In genomic region chr16:36530566-36531552, GRCm38 (mm10) we compare ENCODE assay signal across 9 mouse cellular contexts. TPM values are rescaled to one million over a fixed set of nuclear protein-coding genes. Genes with fewer than 3 reads are reported as not detected.
DNase-seq lines count a peak whose midpoint lies in the region; ATAC-seq lines count a peak whose summit lies in the region.
"Had no signal": no experiment of that assay in that cellular context is flagged by ENCODE, and none has a peak within 500 bp of the region (broad histone marks: within the 10 kb centered on the region; RNA-seq: fewer than 3 reads in every experiment).

No protein-coding gene starts in this region.

- H3K4me3 ChIP-seq in kidney, embryonic 15.5 days (replicated peaks): no peak overlapping the region
- no peak overlapping the region for H3K4me3 ChIP-seq in forebrain, embryonic 14.5 days (ENCODE audit: low read depth, low read length)
- H3K4me3 ChIP-seq in midbrain, embryonic 10.5 days: no peak overlapping the region

- no peak overlapping the region for H3K9ac ChIP-seq in kidney, embryonic 15.5 days
- no peak overlapping the region for H3K9ac ChIP-seq in forebrain, embryonic 14.5 days (ENCODE audit: low read length)
- H3K9ac ChIP-seq: hindbrain, embryonic 14.5 days had no signal

- no peak overlapping the region for H3K4me2 ChIP-seq in kidney, embryonic 15.5 days
- H3K4me2 ChIP-seq in forebrain, embryonic 14.5 days (ENCODE audit: low read length): no peak overlapping the region
- H3K4me2 ChIP-seq: hindbrain, embryonic 14.5 days had no signal

- DNase-seq in kidney, adult 9 months: no peak
- peak; percentile 18 for DNase-seq in ES-CJ7 (ENCODE audit: low read depth, low spot score)
- DNase-seq in gastrocnemius, postnatal 14 days: peak; percentile 55
- DNase-seq in layer of hippocampus, postnatal 14 days (ENCODE audit: low spot score in 2 of 2): peak; percentile 10 to 33
- no peak for DNase-seq in forebrain, embryonic 14.5 days (ENCODE audit: low spot score)
- DNase-seq in midbrain, embryonic 10.5 days (ENCODE audit: low spot score): no peak
- DNase-seq in embryo, embryonic 10 days (ENCODE audit: low spot score): no peak

- no peaks in the 10 kb centered on the region for H3K36me3 ChIP-seq in kidney, embryonic 15.5 days
- H3K36me3 ChIP-seq in forebrain, embryonic 14.5 days (ENCODE audit: control insufficient read depth, insufficient read depth, low read length): no peaks in the 10 kb centered on the region
- no peaks in the 10 kb centered on the region for H3K36me3 ChIP-seq in midbrain, embryonic 10.5 days

- H3K9me3 ChIP-seq in kidney, embryonic 15.5 days (replicated peaks): no peaks in the 10 kb centered on the region
- H3K9me3 ChIP-seq in forebrain, embryonic 14.5 days (replicated peaks; ENCODE audit: control insufficient read depth, low read length): no peaks in the 10 kb centered on the region
- H3K9me3 ChIP-seq in midbrain, embryonic 10.5 days (replicated peaks): no peaks in the 10 kb centered on the region

- H3K27ac ChIP-seq in kidney, embryonic 15.5 days: 0 out of 2 replicates have a peak overlapping the region, but pooled peaks have one; percentile 41
- H3K27ac ChIP-seq in forebrain, embryonic 14.5 days (ENCODE audit: low read depth, low read length): no peak overlapping the region
- H3K27ac ChIP-seq in midbrain, embryonic 10.5 days (replicated peaks): no peak overlapping the region
- H3K27ac ChIP-seq: hindbrain, embryonic 14.5 days had no signal

- 69% methylated on average over 15 of the region's 15 CpGs for WGBS in kidney, embryonic 15.5 days
- WGBS in forebrain, embryonic 14.5 days: 78% methylated on average over 15 of the region's 15 CpGs
- 81% methylated on average over 15 of the region's 15 CpGs for WGBS in midbrain, embryonic 10.5 days

- no peaks in the 10 kb centered on the region for H3K27me3 ChIP-seq in kidney, embryonic 15.5 days
- H3K27me3 ChIP-seq in forebrain, embryonic 14.5 days (replicated peaks; ENCODE audit: control insufficient read depth, insufficient read depth, low read length): no peaks in the 10 kb centered on the region
- H3K27me3 ChIP-seq in midbrain, embryonic 10.5 days (ENCODE audit: low read depth, poor library complexity, severe bottlenecking): no peaks in the 10 kb centered on the region

- intact Hi-C loops in gastrocnemius, postnatal 14 days (cut with DNase I; ENCODE audit: low total_unique reads): no loop called here

- no peak for ATAC-seq in kidney, embryonic 15.5 days (replicated peaks; ENCODE audit: low FRiP score)
- ATAC-seq in forebrain, embryonic 14.5 days: no peak

- peaks cover 38% of the 10 kb centered on the region for H3K4me1 ChIP-seq in kidney, embryonic 15.5 days
- H3K4me1 ChIP-seq in forebrain, embryonic 14.5 days (ENCODE audit: control insufficient read depth, insufficient read depth, low read length): no peaks in the 10 kb centered on the region
- H3K4me1 ChIP-seq in midbrain, embryonic 10.5 days: peaks cover 10% of the 10 kb centered on the region; the same call in 1 of the 2 replicates

RNA-seq across cellular contexts. Expression of gene Casr, which starts 31.1 kb away (rescaled TPM):
- 0.58 and 0.64 TPM in 2 replicates for polyA plus RNA-seq in kidney, embryonic 15.5 days (2015; fragmentation: Nextera tagmentation; extraction: Ambion mirVana)
- total RNA-seq in gastrocnemius, postnatal 14 days (2021): under 1 TPM; 0.23 to 0.27 TPM
- 10 to 100 TPM in 1 of 2 experiments, 1 to 10 TPM in 1; 9.4 to 13.6 TPM for total RNA-seq in layer of hippocampus, postnatal 14 days (2021)
- polyA plus RNA-seq in forebrain, embryonic 14.5 days (2014; fragmentation: Nextera tagmentation; extraction: Ambion mirVana): 0.22 TPM in 1 of 2 replicates, not detected in the other
- polyA plus RNA-seq in midbrain, embryonic 10.5 days (2016; fragmentation: Nextera tagmentation; extraction: Ambion mirVana): 0.09 and 0.16 TPM in 2 replicates

Comparison
In these comparisons a context has a peak if more than half of its experiments do, and no peak if none do; other contexts are left out.
1. DNase-seq: peak in ES-CJ7 (single experiment), gastrocnemius, postnatal 14 days (single experiment) and layer of hippocampus, postnatal 14 days (2 of 2); none in kidney, adult 9 months (single experiment), forebrain, embryonic 14.5 days (single experiment), midbrain, embryonic 10.5 days (single experiment) and embryo, embryonic 10 days (single experiment).